Mouse (Mus musculus) spleen, postnatal 36 days (tissue): ENCODE data around the gene Ascc1.
"Not testable (repeated sequence)": the region's sequence is repeated elsewhere in the genome, so short reads cannot be mapped to it uniquely, and the experiment has no call there.

Experiments used
- DNase-seq, 2 experiments: peaks; one replicate each; pipeline ENCODE4 v3.0.0; 2022; ENCODE audit warnings: low spot score in 2 of 2, mixed read lengths in 1 of 2

Ascc1 gene

GRCm38 (mm10) chr10:59977141-59977540 is 25.5 kb upstream of the Ascc1 start:
- DNase-seq, result no peak

GRCm38 (mm10) chr10:59977715-59978343 is 24.8 kb upstream of the Ascc1 start:
- DNase-seq, result no peak

- no peak for DNase-seq
Measured at GRCm38 (mm10) chr10:59978401-59978800, 24.2 kb upstream of the Ascc1 start.

- DNase-seq, result no peak
Measured at GRCm38 (mm10) chr10:59978873-59979743, 23.5 kb upstream of the Ascc1 start.

GRCm38 (mm10) chr10:59980815-59981244 is 21.8 kb upstream of the Ascc1 start:
- peak; percentile 89 to 91 for DNase-seq

- peak in 1 of 2 experiments; percentile 48 for DNase-seq
Measured at GRCm38 (mm10) chr10:59981336-59981735, 21.3 kb upstream of the Ascc1 start.

- no peak for DNase-seq
Measured at GRCm38 (mm10) chr10:59981792-59982191, 20.8 kb upstream of the Ascc1 start.

- no peak for DNase-seq
Measured at GRCm38 (mm10) chr10:59982379-59982873, 20.2 kb upstream of the Ascc1 start.

GRCm38 (mm10) chr10:59988036-59988435 is 14.6 kb upstream of the Ascc1 start:
- DNase-seq, result no peak

GRCm38 (mm10) chr10:59990393-59990792 is 12.2 kb upstream of the Ascc1 start:
- DNase-seq, result no peak

GRCm38 (mm10) chr10:59991262-59991880 is 11.2 kb upstream of the Ascc1 start:
- DNase-seq, result no peak

GRCm38 (mm10) chr10:59992024-59992423 is 10.6 kb upstream of the Ascc1 start:
- no peak for DNase-seq

- DNase-seq, result not testable (repeated sequence)
Measured at GRCm38 (mm10) chr10:59993813-59994212, 8.8 kb upstream of the Ascc1 start.

GRCm38 (mm10) chr10:59995889-59996288 is 6.7 kb upstream of the Ascc1 start:
- DNase-seq, result no peak

GRCm38 (mm10) chr10:59997591-59997990 is 5.0 kb upstream of the Ascc1 start:
- DNase-seq, result peak in 1 of 2 experiments; percentile 73

- DNase-seq, result no peak
Measured at GRCm38 (mm10) chr10:59999057-59999456, 3.5 kb upstream of the Ascc1 start.

GRCm38 (mm10) chr10:60001663-60002062 is 942 bp upstream of the Ascc1 start:
- not testable (repeated sequence) for DNase-seq

GRCm38 (mm10) chr10:60002203-60002602 is 402 bp upstream of the Ascc1 start:
- DNase-seq, result no peak

GRCm38 (mm10) chr10:60003213-60003752 is 678 bp downstream of the Ascc1 start:
- no peak for DNase-seq

- no peak for DNase-seq
Measured at GRCm38 (mm10) chr10:60003847-60004246, 1.2 kb downstream of the Ascc1 start.

GRCm38 (mm10) chr10:60005264-60005663 is 2.7 kb downstream of the Ascc1 start:
- peak; percentile 38 to 51 for DNase-seq

GRCm38 (mm10) chr10:60009115-60009514 is 6.5 kb downstream of the Ascc1 start:
- DNase-seq, result no peak
